Mouse (Mus musculus): Measurements from ENCODE around the gene Bpifb9b. TPM values are rescaled to one million over a fixed set of nuclear protein-coding genes. Genes with fewer than 3 reads are reported as not detected.
A peak's percentile ranks its signal among the peaks of the same experiment; 100 is the strongest.
"Not testable (repeated sequence)": the region's sequence is repeated elsewhere in the genome, so short reads cannot be mapped to it uniquely, and the experiment has no call there.

Bpifb9b gene
- polyA plus RNA-seq (2015; fragmentation: Nextera tagmentation; extraction: Ambion mirVana): not detected in 2 replicates

- not testable (repeated sequence) for ATAC-seq (replicated peaks); H3K36me3 ChIP-seq; H3K9ac ChIP-seq (replicated peaks); H3K4me3 ChIP-seq; H3K27ac ChIP-seq (replicated peaks); H3K9me3 ChIP-seq; H3K4me2 ChIP-seq (replicated peaks); H3K27me3 ChIP-seq; H3K4me1 ChIP-seq
- WGBS: 84% methylated on average over 4 of the region's 4 CpGs
Measured at GRCm38 (mm10) chr2:154306927-154307326, at the start of gene Bpifb9b. Gene Bpifb9b (plus strand): TSS chr2:154307227.

GRCm38 (mm10) chr2:154257554-154257953 is 49.5 kb upstream of the Bpifb9b start, which contains the start of gene Bpifb9a:
Gene Bpifb9a (plus strand): TSS chr2:154257854.
- not testable (repeated sequence) for H3K4me3 ChIP-seq; H3K4me2 ChIP-seq (replicated peaks); H3K27ac ChIP-seq (replicated peaks); ATAC-seq (replicated peaks); H3K9me3 ChIP-seq; H3K27me3 ChIP-seq; H3K36me3 ChIP-seq; H3K4me1 ChIP-seq; H3K9ac ChIP-seq (replicated peaks)
- 89% methylated on average over 5 of the region's 5 CpGs for WGBS

GRCm38 (mm10) chr2:154264397-154264796 is 42.6 kb upstream of the Bpifb9b start:
- not testable (repeated sequence) for H3K4me3 ChIP-seq; H3K27me3 ChIP-seq; H3K36me3 ChIP-seq; H3K27ac ChIP-seq (replicated peaks); H3K9ac ChIP-seq (replicated peaks); H3K4me2 ChIP-seq (replicated peaks); ATAC-seq (replicated peaks); H3K4me1 ChIP-seq; H3K9me3 ChIP-seq
- 80% methylated on average over 3 of the region's 3 CpGs for WGBS

GRCm38 (mm10) chr2:154291866-154292265 is 15.2 kb upstream of the Bpifb9b start:
- WGBS: 91% methylated on average over 3 of the region's 3 CpGs
- H3K27me3 ChIP-seq; H3K9me3 ChIP-seq; H3K4me2 ChIP-seq (replicated peaks); H3K9ac ChIP-seq (replicated peaks); ATAC-seq (replicated peaks); H3K4me3 ChIP-seq; H3K27ac ChIP-seq (replicated peaks); H3K36me3 ChIP-seq; H3K4me1 ChIP-seq: not testable (repeated sequence)

- no peaks in the 10 kb centered on the region for H3K27me3 ChIP-seq
- no peaks in the 10 kb centered on the region for H3K9me3 ChIP-seq
- no peak overlapping the region for H3K4me2 ChIP-seq (replicated peaks)
- H3K4me3 ChIP-seq: no peak overlapping the region
- H3K27ac ChIP-seq (replicated peaks): no peak overlapping the region
- no peak for ATAC-seq (replicated peaks)
- WGBS: 90% methylated on average over 1 of the region's 1 CpGs
- no peak overlapping the region for H3K9ac ChIP-seq (replicated peaks)
- H3K4me1 ChIP-seq: no peaks in the 10 kb centered on the region
- no peaks in the 10 kb centered on the region for H3K36me3 ChIP-seq
Measured at GRCm38 (mm10) chr2:154292833-154293232, 14.2 kb upstream of the Bpifb9b start.

- not testable (repeated sequence) for H3K27ac ChIP-seq (replicated peaks); H3K9ac ChIP-seq (replicated peaks); H3K4me3 ChIP-seq; H3K36me3 ChIP-seq; H3K4me1 ChIP-seq; ATAC-seq (replicated peaks); H3K27me3 ChIP-seq; H3K9me3 ChIP-seq; H3K4me2 ChIP-seq (replicated peaks)
- WGBS: 2% methylated on average over 10 of the region's 10 CpGs
Measured at GRCm38 (mm10) chr2:154294746-154295145, 12.3 kb upstream of the Bpifb9b start.

- H3K4me3 ChIP-seq: no peak overlapping the region
- H3K9ac ChIP-seq (replicated peaks): no peak overlapping the region
- no peaks in the 10 kb centered on the region for H3K4me1 ChIP-seq
- ATAC-seq (replicated peaks): 0 out of 2 replicates have a peak, but pooled peaks have one; percentile 29
- no peak overlapping the region for H3K4me2 ChIP-seq (replicated peaks)
- H3K9me3 ChIP-seq: no peaks in the 10 kb centered on the region
- H3K36me3 ChIP-seq: no peaks in the 10 kb centered on the region
- no peak overlapping the region for H3K27ac ChIP-seq (replicated peaks)
- H3K27me3 ChIP-seq: no peaks in the 10 kb centered on the region
- WGBS: 7% methylated on average over 1 of the region's 1 CpGs
Measured at GRCm38 (mm10) chr2:154300496-154300895, 6.5 kb upstream of the Bpifb9b start.

GRCm38 (mm10) chr2:154301763-154302162 is 5.3 kb upstream of the Bpifb9b start:
- H3K4me3 ChIP-seq: no peak overlapping the region
- WGBS: 83% methylated on average over 3 of the region's 3 CpGs
- H3K27ac ChIP-seq (replicated peaks): no peak overlapping the region
- H3K27me3 ChIP-seq: no peaks in the 10 kb centered on the region
- H3K4me2 ChIP-seq (replicated peaks): no peak overlapping the region
- H3K9me3 ChIP-seq: no peaks in the 10 kb centered on the region
- H3K9ac ChIP-seq (replicated peaks): no peak overlapping the region
- no peaks in the 10 kb centered on the region for H3K4me1 ChIP-seq
- ATAC-seq (replicated peaks): no peak
- no peaks in the 10 kb centered on the region for H3K36me3 ChIP-seq

- H3K36me3 ChIP-seq; ATAC-seq (replicated peaks); H3K9ac ChIP-seq (replicated peaks); H3K4me2 ChIP-seq (replicated peaks); H3K4me1 ChIP-seq; H3K27ac ChIP-seq (replicated peaks); H3K9me3 ChIP-seq; H3K27me3 ChIP-seq; H3K4me3 ChIP-seq: not testable (repeated sequence)
- 86% methylated on average over 1 of the region's 3 CpGs for WGBS
Measured at GRCm38 (mm10) chr2:154304604-154305003, 2.4 kb upstream of the Bpifb9b start.

GRCm38 (mm10) chr2:154313771-154314170 is 6.7 kb downstream of the Bpifb9b start:
- H3K4me1 ChIP-seq; H3K36me3 ChIP-seq; H3K4me3 ChIP-seq; H3K9ac ChIP-seq (replicated peaks); ATAC-seq (replicated peaks); H3K27me3 ChIP-seq; H3K27ac ChIP-seq (replicated peaks); H3K9me3 ChIP-seq; H3K4me2 ChIP-seq (replicated peaks): not testable (repeated sequence)
- 87% methylated on average over 5 of the region's 5 CpGs for WGBS

GRCm38 (mm10) chr2:154326852-154327251 is 19.8 kb downstream of the Bpifb9b start:
- H3K4me1 ChIP-seq: no peaks in the 10 kb centered on the region
- ATAC-seq (replicated peaks): no peak
- no peak overlapping the region for H3K27ac ChIP-seq (replicated peaks)
- H3K36me3 ChIP-seq: no peaks in the 10 kb centered on the region
- H3K9ac ChIP-seq (replicated peaks): no peak overlapping the region
- H3K27me3 ChIP-seq: no peaks in the 10 kb centered on the region
- no peak overlapping the region for H3K4me3 ChIP-seq
- H3K9me3 ChIP-seq: no peaks in the 10 kb centered on the region
- H3K4me2 ChIP-seq (replicated peaks): no peak overlapping the region
- 82% methylated on average over 3 of the region's 3 CpGs for WGBS

GRCm38 (mm10) chr2:154335572-154335971 is 28.5 kb downstream of the Bpifb9b start:
- H3K4me2 ChIP-seq (replicated peaks): no peak overlapping the region
- no peaks in the 10 kb centered on the region for H3K27me3 ChIP-seq
- no peak overlapping the region for H3K9ac ChIP-seq (replicated peaks)
- H3K4me3 ChIP-seq: no peak overlapping the region
- no peak for ATAC-seq (replicated peaks)
- no peaks in the 10 kb centered on the region for H3K4me1 ChIP-seq
- no peaks in the 10 kb centered on the region for H3K9me3 ChIP-seq
- peaks cover 6% of the 10 kb centered on the region; the same call in 1 of the 2 replicates for H3K36me3 ChIP-seq
- 84% methylated on average over 4 of the region's 4 CpGs for WGBS
- H3K27ac ChIP-seq (replicated peaks): no peak overlapping the region

GRCm38 (mm10) chr2:154338161-154338560 is 31.1 kb downstream of the Bpifb9b start:
- Histone ChIP-seq H3K36me3 (peaks cover 18% of the 10 kb centered on the region; the same call in 1 of the 2 replicates), H3K4me3 (no peak overlapping the region), H3K27me3 (no peaks in the 10 kb centered on the region), H3K4me1 (no peaks in the 10 kb centered on the region), H3K4me2 (replicated peaks) (no peak overlapping the region), H3K9ac (replicated peaks) (no peak overlapping the region), H3K9me3 (no peaks in the 10 kb centered on the region), H3K27ac (replicated peaks) (no peak overlapping the region)
- 96% methylated on average over 1 of the region's 1 CpGs for WGBS
- no peak for ATAC-seq (replicated peaks)

Data from forebrain, embryonic 15.5 days (tissue).